Mouse (Mus musculus) forebrain, postnatal 0 days (tissue): ENCODE data around the gene 0610010K14Rik. TPM values are rescaled to one million over a fixed set of nuclear protein-coding genes. Genes with fewer than 3 reads are reported as not detected.

ENCODE experiments used
- ATAC-seq: fragments of 200-750 bp; cut with Nextera tagmentation; 2 replicates; pipeline ENCODE4 v1.8.0; 2017; ENCODE audit warnings: mild to moderate bottlenecking, moderate library complexity
- DNase-seq: peaks from one replicate; pipeline ENCODE4 v3.0.0-alpha.2; 2015
- H3K27ac ChIP-seq: fragments of 300-500 bp; sonication (generic); 2 replicates; pipeline ENCODE4 v1.5.1; 2014; ENCODE audit warnings: low read depth, mild to moderate bottlenecking, antibody characterized with exemption, low read length, moderate library complexity, mixed read lengths
- H3K27me3 ChIP-seq: fragments of 300-500 bp; sonication (generic); 2 replicates; pipeline ENCODE4 v1.6.1; 2014; ENCODE audit warnings: mild to moderate bottlenecking, low read length, mixed read lengths; ENCODE audit not compliant: insufficient read depth
- H3K36me3 ChIP-seq: fragments of 300-500 bp; sonication (generic); 2 replicates; pipeline ENCODE4 v1.6.1; 2014; ENCODE audit warnings: mild to moderate bottlenecking, moderate library complexity; ENCODE audit not compliant: insufficient read depth
- H3K4me1 ChIP-seq: fragments of 300-500 bp; sonication (generic); 2 replicates; pipeline ENCODE4 v1.6.1; 2014; ENCODE audit warnings: antibody characterized with exemption; ENCODE audit not compliant: insufficient read depth
- H3K4me2 ChIP-seq: fragments of 300-500 bp; sonication (generic); 2 replicates; pipeline ENCODE4 v1.6.1; 2014; ENCODE audit warnings: low read depth, mild to moderate bottlenecking, moderate library complexity
- H3K4me3 ChIP-seq: fragments of 300-500 bp; sonication (generic); 2 replicates; pipeline ENCODE4 v1.5.1; 2014; ENCODE audit warnings: low read depth, low read length, mixed read lengths
- H3K9ac ChIP-seq: fragments of 300-500 bp; sonication (generic); 2 replicates; pipeline ENCODE4 v1.6.1; 2014; ENCODE audit warnings: mild to moderate bottlenecking
- H3K9me3 ChIP-seq: fragments of 300-500 bp; sonication (generic); 2 replicates; pipeline ENCODE4 v1.6.1; 2016; ENCODE audit warnings: low read length
- CTCF ChIP-seq: sonication (generic); IDR thresholded peaks from 2 replicates; pipeline ENCODE4 v1.5.1; 2016; ENCODE audit warnings: antibody characterized with exemption, control low read depth, low read depth
- WGBS: fragments of 180-500 bp; shearing (Covaris S2); extraction: QIAGEN DNeasy Blood & Tissue Kit; methylation state at CpG from one replicate; pipeline ENCODE4 v1.1.7; 2014; 5-methylcytosine and 5-hydroxymethylcytosine counted together
- polyA plus RNA-seq: library from polyadenylated mRNA; unstranded; fragments of >200 nt; fragmentation: Nextera tagmentation; extraction: Ambion mirVana; gene quantifications from 2 replicates; pipeline ENCODE4 v1.2.1, GENCODE M21; 2015
- total RNA-seq: library from RNA; depleted of rRNA; stranded (reverse); fragments of >200 nt; gene quantifications from 2 replicates; pipeline ENCODE4 v1.2.3, GENCODE M21; 2014

0610010K14Rik gene
- total and polyA plus RNA-seq, 2 experiments from 2014 or later = 48.7 to 161 TPM

DNA sequence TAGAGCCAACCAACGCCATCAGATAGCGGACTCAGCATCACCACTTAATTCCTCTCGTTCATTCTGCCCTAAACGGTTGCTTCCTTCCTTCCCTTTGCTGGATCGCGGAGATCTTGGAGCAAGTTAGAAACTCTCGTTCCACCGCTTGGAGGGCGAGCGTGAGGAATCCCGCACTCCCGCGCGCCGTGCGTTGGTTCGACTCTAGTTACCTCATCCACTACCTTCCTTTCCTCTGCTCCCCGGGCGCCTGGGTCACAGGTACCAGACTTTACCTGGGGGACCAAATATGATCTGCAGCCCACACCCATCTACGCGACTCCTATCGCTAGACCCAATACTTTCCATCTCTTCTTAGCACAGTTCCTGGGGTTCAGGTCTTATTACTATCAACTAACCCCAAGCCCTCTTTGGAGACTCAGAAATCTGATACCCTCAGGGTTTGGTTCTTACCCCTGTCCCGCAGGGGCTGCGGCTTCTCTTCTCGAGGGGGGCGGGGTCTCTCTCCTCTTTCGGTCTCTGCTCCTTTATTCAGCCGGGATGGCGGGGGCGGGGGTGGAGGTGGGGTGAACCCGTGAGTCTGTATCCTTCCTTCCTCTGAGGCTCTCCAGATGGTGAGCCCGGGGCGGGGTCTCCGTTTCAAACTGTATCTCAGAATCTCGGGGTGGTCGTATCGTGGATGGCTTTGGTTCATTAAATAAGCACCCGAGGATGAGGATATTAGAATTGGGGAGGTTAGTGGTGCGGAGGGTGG is 8.3 kb downstream of the 0610010K14Rik start, which contains the start of gene Bcl6b:
Gene Bcl6b, minus strand, starts transcription at position 539 of the 751 bp plus-strand sequence.
- Histone ChIP-seq H3K27me3 (peaks cover 24% of the 10 kb centered on the region), H3K9ac (no peak within 1 kb of the TSS), H3K4me2 (peak within 1 kb of the TSS; percentile 46), H3K27ac (peak within 1 kb of the TSS; percentile 1; the same call in 1 of the 2 replicates), H3K4me1 (peaks cover 3% of the 10 kb centered on the region), H3K4me3 (peak within 1 kb of the TSS; percentile 30), H3K36me3 (peaks cover 3% of the 10 kb centered on the region; the same call in 1 of the 2 replicates), H3K9me3 (no peaks in the 10 kb centered on the region)
- no peak for ATAC-seq
- DNase-seq = no peak
- 4% methylated on average over 39 of the region's 39 CpGs for WGBS
- no peak for TF ChIP-seq CTCF

GRCm38 (mm10) chr11:70228828-70229227 is 8.9 kb downstream of the 0610010K14Rik start:
- Histone ChIP-seq H3K9ac (no peak overlapping the region), H3K4me1 (peaks cover 3% of the 10 kb centered on the region)
- 2% methylated on average over 19 of the region's 19 CpGs for WGBS

GRCm38 (mm10) chr11:70227661-70228245 is 10.0 kb downstream of the 0610010K14Rik start:
- no peak for TF ChIP-seq CTCF
- H3K27ac ChIP-seq = no peak overlapping the region
- H3K27me3 ChIP-seq = peaks cover 24% of the 10 kb centered on the region
- no peak for ATAC-seq
- no peak overlapping the region for H3K4me3 ChIP-seq
- no peak for DNase-seq
- H3K4me2 ChIP-seq = 0 out of 2 replicates have a peak overlapping the region, but pooled peaks have one; percentile 58
- WGBS = 84% methylated on average over 4 of the region's 4 CpGs
- H3K36me3 ChIP-seq = no peaks in the 10 kb centered on the region
- H3K9ac ChIP-seq = no peak overlapping the region
- peaks cover 3% of the 10 kb centered on the region for H3K4me1 ChIP-seq
- H3K9me3 ChIP-seq = no peaks in the 10 kb centered on the region

More at GRCm38 (mm10) chr11:70228828-70229227, 8.9 kb downstream of the 0610010K14Rik start:
- Histone ChIP-seq H3K36me3 (no peaks in the 10 kb centered on the region), H3K27ac (peak overlapping the region; percentile 1; the same call in 1 of the 2 replicates), H3K4me2 (peak overlapping the region; percentile 46), H3K27me3 (peaks cover 24% of the 10 kb centered on the region), H3K4me3 (peak overlapping the region; percentile 30), H3K9me3 (no peaks in the 10 kb centered on the region)
- peak; percentile 31; the same call in 1 of the 2 replicates for TF ChIP-seq CTCF
- DNase-seq (peak; percentile 88), ATAC-seq (peak; percentile 67)

DNA sequence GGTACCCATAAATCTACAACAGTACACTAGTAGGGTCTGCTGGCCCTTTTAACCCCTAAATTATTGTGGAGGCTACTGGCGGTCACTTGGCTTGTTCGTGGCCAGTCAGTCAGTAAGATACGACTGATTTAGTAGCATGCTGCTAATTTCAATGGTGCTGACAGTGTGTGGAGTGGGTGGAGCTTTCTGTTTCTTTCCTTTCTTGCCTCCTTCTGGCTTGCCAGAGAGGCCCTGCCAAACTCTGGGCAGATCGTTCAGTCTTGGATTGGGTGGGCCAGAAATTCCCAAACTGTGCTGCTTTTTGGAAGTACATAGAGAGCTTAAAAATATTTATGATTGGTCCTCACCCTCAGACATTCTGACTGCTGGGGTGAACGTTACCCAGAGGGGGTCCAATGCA is 10.6 kb downstream of the 0610010K14Rik start:
- Histone ChIP-seq H3K9ac (peak overlapping the region; percentile 52), H3K4me3 (peak overlapping the region; percentile 26), H3K36me3 (no peaks in the 10 kb centered on the region), H3K4me1 (peaks cover 6% of the 10 kb centered on the region), H3K4me2 (peak overlapping the region; percentile 58), H3K27ac (0 out of 2 replicates have a peak overlapping the region, but pooled peaks have one; percentile 64), H3K9me3 (no peaks in the 10 kb centered on the region), H3K27me3 (peaks cover 24% of the 10 kb centered on the region)
- ATAC-seq (peak; percentile 59; the same call in 1 of the 2 replicates), DNase-seq (peak; percentile 76)
- 23% methylated on average over 5 of the region's 5 CpGs for WGBS
- no peak for TF ChIP-seq CTCF

DNA sequence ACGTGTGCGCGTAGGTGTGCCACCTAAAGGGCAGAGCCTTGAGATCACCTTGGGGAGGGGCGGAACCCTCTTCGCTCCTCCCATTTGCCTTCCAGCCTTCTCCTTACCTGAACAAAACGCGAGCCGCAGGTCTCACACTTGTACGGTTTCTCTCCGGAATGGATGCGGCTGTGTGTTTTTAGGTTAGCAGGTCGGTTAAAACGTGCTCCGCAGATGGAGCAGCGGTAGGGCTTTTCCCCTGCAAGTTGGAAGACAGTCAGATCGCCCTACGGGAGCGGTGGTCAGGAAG is 11.2 kb downstream of the 0610010K14Rik start:
- Histone ChIP-seq H3K27me3 (peaks cover 24% of the 10 kb centered on the region), H3K4me1 (peaks cover 11% of the 10 kb centered on the region), H3K9ac (peak overlapping the region; percentile 52), H3K27ac (peak overlapping the region; percentile 64; the same call in 1 of the 2 replicates), H3K4me2 (peak overlapping the region; percentile 58), H3K9me3 (no peaks in the 10 kb centered on the region), H3K36me3 (no peaks in the 10 kb centered on the region), H3K4me3 (peak overlapping the region; percentile 26)
- DNase-seq (no peak), ATAC-seq (no peak)
- 7% methylated on average over 18 of the region's 18 CpGs for WGBS
- TF ChIP-seq CTCF = no peak

DNA sequence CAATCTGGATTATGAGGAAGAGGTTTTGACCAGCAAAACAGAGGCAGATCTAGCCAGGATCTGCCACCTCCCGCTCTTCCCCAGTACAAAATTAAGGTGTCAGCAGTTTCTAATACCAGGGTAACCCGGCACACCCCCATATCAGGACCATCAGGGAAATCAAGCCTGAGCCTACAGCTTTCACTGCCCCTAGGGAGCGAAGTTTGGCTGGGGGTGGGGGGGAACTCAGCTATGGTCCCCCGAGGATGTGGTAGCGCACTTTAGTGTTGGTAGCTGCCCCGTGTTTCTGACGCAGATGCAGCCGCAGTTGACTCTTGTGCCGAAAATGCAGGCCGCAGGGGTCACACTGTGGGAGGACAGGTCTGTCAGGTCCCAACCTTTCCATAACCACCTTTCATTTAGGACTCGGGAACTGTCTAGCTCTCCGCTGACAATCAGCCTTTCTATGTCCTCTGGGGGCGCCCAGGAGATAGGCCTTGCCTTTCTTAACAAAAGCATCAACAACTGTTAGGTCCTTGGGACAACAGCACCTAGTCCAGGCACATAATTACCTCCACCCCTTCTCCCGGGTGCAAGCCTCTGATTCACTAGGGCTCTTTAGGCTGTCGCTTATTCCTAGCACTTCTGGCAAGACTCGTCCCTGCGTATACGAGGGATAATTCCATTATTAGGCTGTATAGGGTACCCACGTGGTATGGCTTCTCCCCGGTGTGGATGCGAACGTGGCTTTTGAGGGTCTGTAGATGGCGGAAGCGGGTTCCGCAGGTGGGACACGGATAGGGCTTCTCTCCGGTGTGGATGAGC is 11.7 kb downstream of the 0610010K14Rik start:
- TF ChIP-seq CTCF = peak; percentile 36
- Histone ChIP-seq H3K9me3 (no peaks in the 10 kb centered on the region), H3K4me3 (peak overlapping the region; percentile 26), H3K4me1 (peaks cover 14% of the 10 kb centered on the region), H3K27me3 (peaks cover 24% of the 10 kb centered on the region), H3K9ac (peak overlapping the region; percentile 52), H3K36me3 (no peaks in the 10 kb centered on the region), H3K27ac (no peak overlapping the region; the same call in 1 of the 2 replicates), H3K4me2 (peak overlapping the region; percentile 58)
- WGBS = 23% methylated on average over 27 of the region's 27 CpGs
- DNase-seq (peak; percentile 65), ATAC-seq (0 out of 2 replicates have a peak, but pooled peaks have one; percentile 23)
